In the genomic region with DNA sequence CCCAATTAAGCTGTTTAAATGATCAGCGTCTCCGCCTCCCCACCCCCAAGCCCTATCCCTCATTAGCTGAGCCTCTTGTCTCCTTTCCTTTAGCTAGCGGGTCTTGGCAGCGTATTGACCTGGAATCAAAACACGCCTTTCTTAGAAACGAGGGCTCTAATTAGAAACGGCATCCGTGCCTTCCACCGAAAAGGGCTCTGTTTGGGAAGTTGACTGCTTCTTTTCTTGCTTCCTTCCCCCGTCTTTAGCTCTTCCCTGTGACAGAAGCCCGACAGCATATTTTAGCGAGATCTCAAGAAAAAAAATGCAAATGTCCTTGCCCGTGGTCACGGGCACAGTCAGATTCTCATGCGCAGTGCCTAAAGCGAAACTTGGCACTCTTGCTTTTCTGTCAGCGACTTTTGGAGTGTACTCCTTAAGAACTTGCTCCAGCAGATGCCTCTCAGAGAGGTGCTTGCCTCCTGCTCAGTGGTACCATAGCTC, we compare ENCODE assay signal across 13 mouse cellular contexts. TPM values are rescaled to one million over a fixed set of nuclear protein-coding genes. Genes with fewer than 3 reads are reported as not detected.
DNase-seq lines count a peak whose midpoint lies in the region; ATAC-seq and TF ChIP-seq lines count a peak whose summit lies in the region.
"Had no signal": no experiment of that assay in that cellular context is flagged by ENCODE, and none has a peak within 500 bp of the region (broad histone marks: within the 10 kb centered on the region; RNA-seq: fewer than 3 reads in every experiment).

No protein-coding gene starts in this region.

- no peak overlapping the region for H3K9ac ChIP-seq in forebrain, embryonic 12.5 days
- H3K9ac ChIP-seq in stomach, postnatal 0 days (ENCODE audit: low read length) = no peak overlapping the region
- H3K9ac ChIP-seq: liver, postnatal 0 days had no signal

- peak overlapping the region; percentile 29 for H3K4me3 ChIP-seq in left cerebral cortex, adult 2 months
- peak overlapping the region; percentile 17 for H3K4me3 ChIP-seq in forebrain, embryonic 12.5 days (replicated peaks)
- no peak overlapping the region for H3K4me3 ChIP-seq in stomach, postnatal 0 days (ENCODE audit: low read depth, low read length)
- H3K4me3 ChIP-seq: limb, embryonic 10.5 days had no signal

- H3K4me2 ChIP-seq in forebrain, embryonic 12.5 days = peak overlapping the region; percentile 41
- H3K4me2 ChIP-seq in stomach, postnatal 0 days (replicated peaks; ENCODE audit: low read depth) = no peak overlapping the region

- peaks cover 37% of the 10 kb centered on the region for H3K27me3 ChIP-seq in forebrain, embryonic 12.5 days
- no peaks in the 10 kb centered on the region for H3K27me3 ChIP-seq in stomach, postnatal 0 days (ENCODE audit: control insufficient read depth, insufficient read depth, low read length)

- intact Hi-C loops in left cerebral cortex, adult 2 months (cut with DNase I) = no loop called here
- intact Hi-C loops in left cerebral cortex, postnatal 4 days (cut with DNase I) = no loop called here

- H3K36me3 ChIP-seq in forebrain, embryonic 12.5 days (replicated peaks) = no peaks in the 10 kb centered on the region
- no peaks in the 10 kb centered on the region for H3K36me3 ChIP-seq in stomach, postnatal 0 days (ENCODE audit: control insufficient read depth, insufficient read depth, low read length)
- H3K36me3 ChIP-seq: limb, embryonic 10.5 days had no signal

- ATAC-seq in forebrain, embryonic 12.5 days (ENCODE audit: low FRiP score) = peak; percentile 48; the same call in 1 of the 2 replicates
- ATAC-seq in cerebellum, adult (ENCODE audit: insufficient number of reproducible peaks, low FRiP score, low TSS enrichment) = no peak
- ATAC-seq in stomach, postnatal 0 days (ENCODE audit: low FRiP score, low TSS enrichment) = no peak
- ATAC-seq: CD4-positive, CD25-positive, alpha-beta regulatory T cell, adult 4 months; liver, postnatal 0 days had no signal

- WGBS in forebrain, embryonic 12.5 days = 24% methylated on average over 17 of the region's 17 CpGs
- WGBS in stomach, postnatal 0 days = 85% methylated on average over 17 of the region's 17 CpGs

- H3K27ac ChIP-seq in left cerebral cortex, adult 2 months = no peak overlapping the region
- H3K27ac ChIP-seq in forebrain, embryonic 12.5 days = peak overlapping the region; percentile 74
- H3K27ac ChIP-seq in stomach, postnatal 0 days (replicated peaks) = no peak overlapping the region
- H3K27ac ChIP-seq: limb, embryonic 10.5 days had no signal

- peak; percentile 23 to 24 for DNase-seq in left cerebral cortex, adult 2 months (ENCODE audit: extremely low spot score in 1 of 2, low spot score in 2 of 2)
- no peak for DNase-seq in left cerebral cortex, postnatal 4 days
- peak; percentile 19 to 23 for DNase-seq in layer of hippocampus, postnatal 36 days
- DNase-seq in right cerebral cortex, postnatal 14 days = peak; percentile 10
- DNase-seq in spleen, adult 18-20 months = no peak
- DNase-seq in stomach, postnatal 0 days (ENCODE audit: low spot score) = no peak
- DNase-seq: kidney, adult 2 months; liver, postnatal 0 days had no signal

- no peak for TF ChIP-seq CTCF in left cerebral cortex, adult 2 months (IDR thresholded peaks at IDR 0.05)
- no peak for TF ChIP-seq CTCF in stomach, postnatal 0 days (IDR thresholded peaks at IDR 0.05; ENCODE audit: low read depth)

- no peak for TF ChIP-seq EP300 in stomach, postnatal 0 days (optimal IDR thresholded peaks at IDR 0.05)

- H3K4me1 ChIP-seq in forebrain, embryonic 12.5 days = peaks cover 41% of the 10 kb centered on the region
- H3K4me1 ChIP-seq in stomach, postnatal 0 days (replicated peaks; ENCODE audit: control insufficient read depth, insufficient read depth) = no peaks in the 10 kb centered on the region

- H3K9me3 ChIP-seq in forebrain, embryonic 12.5 days = peaks cover 9% of the 10 kb centered on the region; the same call in 1 of the 2 replicates
- no peaks in the 10 kb centered on the region for H3K9me3 ChIP-seq in stomach, postnatal 0 days (ENCODE audit: control insufficient read depth, low read length)

RNA-seq across cellular contexts. Expression of a gene that starts 10.3 kb away (rescaled TPM):
- under 1 TPM; 0.23 to 0.27 TPM for total RNA-seq in left cerebral cortex, adult 2 months (2021)
- total RNA-seq in left cerebral cortex, postnatal 4 days (2021) = under 1 TPM; 0.42 to 0.44 TPM
- 0.62 and 1.2 TPM in 2 replicates for polyA plus RNA-seq in forebrain, embryonic 12.5 days (2016; fragmentation: Nextera tagmentation; extraction: Ambion mirVana)
- total RNA-seq in layer of hippocampus, postnatal 36 days (2021) = under 1 TPM; 0.15 to 0.48 TPM
- 1.3 and 1.4 TPM in 2 replicates for polyA plus RNA-seq in stomach, postnatal 0 days (2015; fragmentation: Nextera tagmentation; extraction: Ambion mirVana)
- total RNA-seq: megakaryocyte-erythroid progenitor cell, adult 5-6 weeks had no signal
- polyA plus RNA-seq: liver, postnatal 0 days had no signal

Comparison
In these comparisons a context has a peak if more than half of its experiments do, and no peak if none do; other contexts are left out.
1. DNase-seq: peak in left cerebral cortex, adult 2 months (2 of 2), layer of hippocampus, postnatal 36 days (2 of 2) and right cerebral cortex, postnatal 14 days (single experiment); none in left cerebral cortex, postnatal 4 days (single experiment), spleen, adult 18-20 months (0 of 2) and stomach, postnatal 0 days (single experiment).